Mouse (Mus musculus) myocyte (in vitro differentiated cells): ENCODE measurements around the gene Ppfibp1. TPM values are rescaled to one million over a fixed set of nuclear protein-coding genes. Genes with fewer than 3 reads are reported as not detected.

Source experiments
- H3K27me3 ChIP-seq: one replicate; pipeline ENCODE4 v1.6.1; 2011; ENCODE audit not compliant: control insufficient read depth, insufficient read depth, insufficient read length
- H3K36me3 ChIP-seq: one replicate; pipeline ENCODE4 v1.6.1; 2011; ENCODE audit not compliant: control insufficient read depth, insufficient read depth
- H3K4me2 ChIP-seq: one replicate; pipeline ENCODE4 v1.6.1; 2011; ENCODE audit warnings: low read depth, control low read depth
- H3K4me3 ChIP-seq: one replicate; pipeline ENCODE4 v1.5.1; 2011; ENCODE audit warnings: mild to moderate bottlenecking, control low read depth, moderate library complexity
- H3K79me2 ChIP-seq: one replicate; pipeline ENCODE4 v1.6.1; 2011; ENCODE audit not compliant: control insufficient read depth, insufficient read depth
- H3ac ChIP-seq: one replicate; pipeline ENCODE4 v1.6.1; 2011; ENCODE audit not compliant: control insufficient read depth, insufficient read length
- CEBPB ChIP-seq: IDR thresholded peaks from 2 replicates; pipeline ENCODE4 v1.6.1; 2011; ENCODE audit warnings: mild to moderate bottlenecking, moderate library complexity; ENCODE audit not compliant: poor library complexity, insufficient read depth, severe bottlenecking
- E2F4 ChIP-seq: IDR thresholded peaks from one replicate; pipeline ENCODE4 v1.6.1; 2011; ENCODE audit warnings: mild to moderate bottlenecking, control low read depth, moderate library complexity; ENCODE audit not compliant: insufficient read depth
- MAX ChIP-seq: IDR thresholded peaks from one replicate; pipeline ENCODE4 v1.6.1; 2011; ENCODE audit warnings: low read depth, mild to moderate bottlenecking, control low read depth
- MYOD1 ChIP-seq, 3 experiments: IDR thresholded peaks; one replicate each; pipeline ENCODE4 v1.6.1; 2011; ENCODE audit warnings: control low read depth in 2 of 3, low read depth in 2 of 3, mild to moderate bottlenecking in 2 of 3, moderate library complexity in 1 of 3; ENCODE audit not compliant: insufficient read length in 2 of 3, control insufficient read depth in 1 of 3
- MYOG ChIP-seq, 3 experiments: IDR thresholded peaks; one replicate each; pipeline ENCODE4 v1.6.1; 2011; ENCODE audit warnings: control low read depth in 2 of 3, low read depth in 2 of 3, mild to moderate bottlenecking in 2 of 3; ENCODE audit not compliant: insufficient read length in 2 of 3, control insufficient read depth in 1 of 3, insufficient read depth in 1 of 3
- POLR2A ChIP-seq: IDR thresholded peaks from one replicate; pipeline ENCODE4 v1.6.1; 2011; ENCODE audit warnings: low read depth, mild to moderate bottlenecking, control low read depth, moderate library complexity; ENCODE audit not compliant: insufficient read length
- POLR2AphosphoS2 ChIP-seq: IDR thresholded peaks from one replicate; pipeline ENCODE4 v1.6.1; 2011; ENCODE audit warnings: low read depth, control low read depth; ENCODE audit not compliant: insufficient read length
- REST ChIP-seq: IDR thresholded peaks from one replicate; pipeline ENCODE4 v1.6.1; 2011; ENCODE audit warnings: mild to moderate bottlenecking, control low read depth, moderate library complexity; ENCODE audit not compliant: insufficient read depth, insufficient read length
- SRF ChIP-seq: IDR thresholded peaks from one replicate; pipeline ENCODE4 v1.6.1; 2011; ENCODE audit warnings: low read depth; ENCODE audit not compliant: control insufficient read depth, insufficient read length
- TCF12 ChIP-seq: IDR thresholded peaks from one replicate; pipeline ENCODE4 v1.6.1; 2011; ENCODE audit warnings: mild to moderate bottlenecking, control low read depth; ENCODE audit not compliant: poor library complexity, insufficient read depth, severe bottlenecking
- TCF3 ChIP-seq: IDR thresholded peaks from one replicate; pipeline ENCODE4 v1.6.1; 2011; ENCODE audit warnings: low read depth, control low read depth; ENCODE audit not compliant: insufficient read length
- USF1 ChIP-seq: IDR thresholded peaks from one replicate; pipeline ENCODE4 v1.6.1; 2011; ENCODE audit warnings: low read depth, mild to moderate bottlenecking, control low read depth, moderate library complexity
- polyA plus RNA-seq: library from polyadenylated mRNA; unstranded; fragments of >200 nt; fragmentation: generic; extraction: Trizol; gene quantifications from one replicate; pipeline ENCODE4 v1.2.1, GENCODE M21; 2012; ENCODE audit warnings: missing spikeins

The Ppfibp1 gene
- polyA plus RNA-seq, 1 experiment = 79.3 TPM

DNA sequence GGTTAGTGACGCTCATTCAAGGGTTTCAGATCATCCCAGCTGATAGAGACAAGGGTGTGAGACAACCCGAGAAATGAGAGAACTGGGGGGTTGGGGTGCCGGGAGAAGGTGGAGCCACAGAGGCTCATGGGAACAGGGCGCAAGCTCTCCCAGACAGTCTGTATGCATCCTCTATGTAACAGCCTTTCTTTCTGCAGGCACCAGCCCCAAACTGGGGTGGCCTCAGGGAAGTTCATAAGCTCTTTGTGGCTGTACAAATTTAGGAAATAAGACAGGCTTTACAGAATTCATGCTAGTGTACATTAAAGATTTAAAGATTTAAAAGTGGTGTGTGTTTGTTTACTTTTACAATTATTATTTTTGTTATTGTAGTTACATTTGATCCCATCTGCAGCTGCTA is 8.0 kb upstream of the Ppfibp1 start:
- Histone ChIP-seq H3K4me3 (no peak overlapping the region), H3K27me3 (no peaks in the 10 kb centered on the region), H3K36me3 (no peaks in the 10 kb centered on the region), H3K79me2 (no peaks in the 10 kb centered on the region), H3ac (no peak overlapping the region), H3K4me2 (no peak overlapping the region)
- TF ChIP-seq MYOG (IDR thresholded peaks at IDR 0.05; ENCODE audit: control insufficient read depth in 1 of 3, insufficient read depth in 1 of 3, insufficient read length in 2 of 3, low read depth in 2 of 3) (no peak), POLR2A (no peak), TCF12 (no peak), TCF3 (no peak), SRF (no peak), E2F4 (no peak), POLR2AphosphoS2 (no peak), MYOD1 (IDR thresholded peaks at IDR 0.05; ENCODE audit: control insufficient read depth in 1 of 3, insufficient read length in 2 of 3, low read depth in 2 of 3) (no peak), REST (no peak), CEBPB (no peak), USF1 (no peak), MAX (no peak)

DNA sequence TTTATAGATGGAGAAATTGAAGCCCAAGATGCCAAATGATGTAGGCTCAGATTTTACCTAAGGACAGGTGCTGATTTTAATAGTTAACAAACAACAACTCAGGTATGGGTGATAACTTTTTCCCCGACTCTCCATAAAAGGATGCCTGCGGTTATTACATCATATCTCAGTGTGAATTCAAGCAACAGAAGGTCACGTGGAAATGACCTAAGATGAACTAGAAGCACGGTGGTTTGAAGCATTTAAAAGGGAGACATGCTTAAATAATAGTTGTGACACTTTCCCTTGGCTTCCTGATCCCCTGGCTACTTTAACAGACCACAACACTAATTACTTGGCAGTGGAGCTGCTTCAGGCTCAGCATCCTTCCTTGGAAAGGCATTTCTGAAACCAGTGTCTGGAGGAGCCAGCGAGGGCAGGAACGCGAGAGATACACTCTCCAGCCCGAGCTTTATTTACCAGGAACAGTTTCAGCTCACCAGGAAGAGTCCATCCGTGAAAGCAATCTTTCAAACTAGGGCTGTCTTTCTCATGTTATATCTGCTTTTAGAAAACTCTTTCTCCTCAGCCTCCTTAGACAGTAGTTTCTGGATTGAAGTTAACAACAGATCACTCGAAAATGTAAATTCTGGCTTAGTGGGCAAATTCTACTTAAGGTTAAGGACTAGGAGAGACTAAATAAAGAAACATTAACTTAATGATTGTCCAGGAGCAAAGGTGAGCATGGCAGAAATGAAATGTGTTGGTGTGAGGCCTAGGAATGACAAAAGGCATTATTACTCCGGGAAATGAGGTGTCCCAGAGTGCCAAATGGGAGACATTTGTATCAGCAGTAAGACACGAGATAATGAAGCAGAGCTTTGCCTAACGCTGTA is 6.2 kb upstream of the Ppfibp1 start:
- Histone ChIP-seq H3K79me2 (no peaks in the 10 kb centered on the region), H3K27me3 (no peaks in the 10 kb centered on the region), H3K36me3 (no peaks in the 10 kb centered on the region), H3K4me3 (no peak overlapping the region), H3ac (no peak overlapping the region), H3K4me2 (no peak overlapping the region)
- TF ChIP-seq MYOG (IDR thresholded peaks at IDR 0.05; ENCODE audit: control insufficient read depth in 1 of 3, insufficient read depth in 1 of 3, insufficient read length in 2 of 3, low read depth in 2 of 3) = no peak
- TF ChIP-seq TCF12 = no peak
- TF ChIP-seq USF1 = no peak
- TF ChIP-seq E2F4 = no peak
- no peak for TF ChIP-seq REST
- no peak for TF ChIP-seq POLR2A

DNA sequence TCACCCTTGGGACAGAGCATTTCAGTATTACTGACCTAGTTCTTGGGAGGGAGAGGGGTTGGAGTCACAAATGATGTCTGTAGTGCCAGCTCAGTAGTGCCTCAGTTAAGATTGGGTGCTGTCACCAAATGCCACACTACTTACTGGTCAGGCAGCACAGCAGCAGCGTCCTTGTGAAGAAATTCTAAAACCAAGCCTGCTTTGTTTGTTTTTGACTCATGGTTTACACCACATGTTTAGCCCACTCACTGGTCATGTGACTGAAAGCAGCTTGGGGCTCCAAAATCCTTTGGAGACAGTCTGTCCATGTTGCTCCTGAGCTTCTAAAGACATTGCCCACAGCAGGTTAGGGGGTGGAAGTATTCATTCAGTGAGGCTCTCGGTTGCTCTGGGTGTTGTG is 4.9 kb upstream of the Ppfibp1 start:
- no peak overlapping the region for H3ac ChIP-seq
- H3K27me3 ChIP-seq = no peaks in the 10 kb centered on the region
- peaks cover under 1% of the 10 kb centered on the region for H3K79me2 ChIP-seq
- H3K36me3 ChIP-seq = no peaks in the 10 kb centered on the region
- H3K4me3 ChIP-seq = no peak overlapping the region
- H3K4me2 ChIP-seq = peak overlapping the region; percentile 82
- peak; percentile 92 for TF ChIP-seq USF1
- no peak for TF ChIP-seq POLR2A
- TF ChIP-seq TCF3 = no peak
- TF ChIP-seq E2F4 = no peak
- no peak for TF ChIP-seq CEBPB
- no peak for TF ChIP-seq TCF12
- TF ChIP-seq SRF = no peak
- TF ChIP-seq MYOG (IDR thresholded peaks at IDR 0.05; ENCODE audit: control insufficient read depth in 1 of 3, insufficient read depth in 1 of 3, insufficient read length in 2 of 3, low read depth in 2 of 3) = no peak

DNA sequence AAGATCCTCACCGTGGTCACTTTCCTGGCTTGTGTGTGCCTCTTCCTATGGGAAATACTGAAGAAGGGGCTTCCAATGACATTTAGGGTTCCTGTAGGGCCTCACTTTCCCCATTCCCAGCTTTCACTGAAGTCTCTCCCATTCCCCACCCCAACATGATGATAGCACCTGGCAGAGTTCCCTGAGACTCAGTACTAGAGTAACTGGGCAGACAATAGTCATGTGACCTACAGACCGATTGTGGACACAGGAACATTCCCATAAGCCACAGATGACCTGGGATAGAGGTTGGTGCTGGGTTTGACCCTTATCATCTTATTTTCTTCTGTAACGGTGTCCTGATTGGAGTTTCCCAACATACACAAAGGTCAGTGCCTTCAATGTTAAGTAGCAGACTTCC is 4.1 kb upstream of the Ppfibp1 start:
- H3K36me3 ChIP-seq = no peaks in the 10 kb centered on the region
- no peak overlapping the region for H3ac ChIP-seq
- H3K4me2 ChIP-seq = peak overlapping the region; percentile 82
- peaks cover 8% of the 10 kb centered on the region for H3K79me2 ChIP-seq
- TF ChIP-seq MYOG (IDR thresholded peaks at IDR 0.05; ENCODE audit: control insufficient read depth in 1 of 3, insufficient read depth in 1 of 3, insufficient read length in 2 of 3, low read depth in 2 of 3) (no peak), USF1 (peak; percentile 84)
- no peak overlapping the region for H3K4me3 ChIP-seq
- H3K27me3 ChIP-seq = no peaks in the 10 kb centered on the region

DNA sequence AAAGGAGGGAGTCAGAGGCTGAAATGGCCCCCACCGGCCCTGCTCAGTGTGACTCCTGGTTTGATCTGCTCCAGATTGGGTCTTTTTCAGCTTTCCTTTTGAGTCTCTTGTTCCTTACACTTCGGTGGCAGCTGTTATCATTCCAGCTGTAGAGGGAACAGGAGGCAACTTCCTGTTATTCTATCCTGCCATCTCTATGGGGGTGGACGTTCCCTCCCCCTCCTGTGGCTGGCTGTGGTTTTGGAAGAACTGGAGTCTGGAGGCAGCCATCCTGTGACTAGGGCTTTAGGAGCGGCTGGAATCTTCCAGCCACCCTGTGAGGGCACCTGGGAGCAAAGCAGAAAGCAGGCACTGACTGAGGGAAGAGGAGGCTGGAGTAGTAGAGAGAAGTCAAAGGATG is 3.4 kb upstream of the Ppfibp1 start:
- Histone ChIP-seq H3K36me3 (no peaks in the 10 kb centered on the region), H3K79me2 (peaks cover 15% of the 10 kb centered on the region), H3K4me3 (no peak overlapping the region), H3ac (no peak overlapping the region), H3K27me3 (no peaks in the 10 kb centered on the region), H3K4me2 (peak overlapping the region; percentile 82)
- no peak for TF ChIP-seq SRF
- TF ChIP-seq POLR2AphosphoS2 = no peak
- TF ChIP-seq TCF12 = peak; percentile 86
- TF ChIP-seq E2F4 = no peak
- TF ChIP-seq MYOG (IDR thresholded peaks at IDR 0.05; ENCODE audit: control insufficient read depth in 1 of 3, insufficient read depth in 1 of 3, insufficient read length in 2 of 3, low read depth in 2 of 3) = peak in 2 of 3 experiments; percentile 76 to 81
- peak; percentile 35 to 92 (median 78) for TF ChIP-seq MYOD1 (IDR thresholded peaks at IDR 0.05; ENCODE audit: control insufficient read depth in 1 of 3, insufficient read length in 2 of 3, low read depth in 2 of 3)
- peak; percentile 71 for TF ChIP-seq TCF3
